Mouse (Mus musculus): ENCODE results near the gene Gm26602.

DNA sequence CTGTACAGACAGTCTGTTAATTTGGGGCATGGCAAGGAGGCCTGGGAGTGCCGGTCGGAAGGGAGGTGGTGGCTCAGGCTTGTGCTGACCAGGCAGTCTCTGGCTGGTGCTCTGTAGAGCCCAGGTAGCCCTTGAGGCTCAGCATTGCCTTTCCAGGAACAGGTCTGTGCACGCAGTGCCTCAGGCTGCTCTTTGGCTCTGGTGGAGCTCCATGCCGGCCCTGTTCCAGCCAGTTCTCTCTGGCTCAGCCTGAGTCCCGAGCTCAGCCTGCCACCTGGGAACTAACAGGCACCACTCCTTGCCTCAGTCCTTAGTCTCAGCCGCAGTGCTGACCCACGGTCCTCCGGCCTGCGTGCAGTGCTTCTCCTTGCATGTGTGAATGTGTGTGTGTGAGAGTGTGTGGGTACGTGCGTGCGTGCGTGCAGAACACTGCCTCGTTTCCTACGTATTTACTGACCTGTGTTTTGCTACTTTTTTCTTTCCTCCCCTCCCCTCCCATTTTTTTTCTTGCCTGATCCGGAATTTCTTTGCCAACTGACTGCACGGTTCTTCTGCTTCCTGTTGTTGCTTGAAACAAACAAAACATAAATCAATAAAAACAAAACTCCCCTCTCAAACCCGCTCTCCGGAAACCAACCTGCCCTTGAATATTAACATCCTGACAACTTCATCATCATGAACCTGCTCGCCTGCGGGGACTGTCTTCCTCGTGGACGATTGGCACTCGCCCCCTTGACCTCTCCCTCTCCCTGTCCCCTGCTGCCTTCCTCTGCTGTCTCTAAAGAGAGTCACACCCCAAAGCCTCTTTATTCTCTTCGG lies 49.2 kb upstream of the Gm26602 start:
- TF ChIP-seq POLR2A (IDR thresholded peaks at IDR 0.05; ENCODE audit: extremely low read depth, insufficient read depth, low read length) (no peak), CTCF (IDR thresholded peaks at IDR 0.05; ENCODE audit: extremely low read depth, insufficient read depth, low read length) (no peak)

All from cortical plate, adult 2 months (tissue).